Comparison of ENCODE assay signal across 9 mouse cellular contexts in the genomic region with DNA sequence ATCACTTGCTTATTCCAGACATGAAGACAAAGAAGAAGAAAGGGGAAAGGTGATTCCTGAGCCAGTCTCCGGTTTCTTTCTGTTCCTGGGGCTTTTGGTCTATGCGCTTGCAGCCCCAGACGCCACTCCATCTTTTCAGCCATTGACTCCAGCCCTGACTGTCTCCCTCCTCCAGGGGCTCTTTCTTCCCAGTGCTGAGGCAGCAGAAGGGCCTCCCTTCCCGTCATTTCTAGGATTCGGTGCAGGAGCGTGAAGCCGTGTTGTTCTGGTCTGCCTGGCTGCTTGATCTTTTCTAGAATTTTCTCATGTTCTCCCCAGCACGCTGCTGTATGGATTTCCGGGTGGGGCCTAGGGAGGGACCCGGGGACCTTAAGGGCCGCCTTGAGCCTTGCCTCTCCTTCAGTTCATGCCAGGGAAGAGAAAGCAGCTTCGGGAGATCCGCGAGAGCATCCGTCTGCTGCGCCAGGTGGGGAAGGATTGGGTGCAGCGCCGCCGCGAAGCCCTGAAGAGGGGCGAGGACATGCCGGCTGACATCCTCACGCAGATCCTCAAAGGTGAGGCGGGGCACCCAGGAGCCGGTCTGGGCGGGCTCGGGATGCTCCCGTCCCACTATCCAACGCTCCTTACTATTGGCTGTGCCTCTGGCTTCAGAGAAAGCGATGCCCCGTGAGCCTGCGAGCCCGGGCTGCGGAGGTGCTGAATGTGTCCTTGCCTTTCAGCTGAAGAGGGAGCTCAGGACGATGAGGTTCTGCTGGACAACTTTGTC. TPM values are rescaled to one million over a fixed set of nuclear protein-coding genes. Genes with fewer than 3 reads are reported as not detected.
DNase-seq lines count a peak whose midpoint lies in the region; ATAC-seq lines count a peak whose summit lies in the region.
"Had no signal": no experiment of that assay in that cellular context is flagged by ENCODE, and none has a peak within 500 bp of the region (broad histone marks: within the 10 kb centered on the region; RNA-seq: fewer than 3 reads in every experiment).

No protein-coding gene starts in this region.

- H3K4me1 ChIP-seq in heart, embryonic 13.5 days, result peaks cover 10% of the 10 kb centered on the region; the same call in 1 of the 2 replicates
- H3K4me1 ChIP-seq in hindbrain, embryonic 12.5 days, result peaks cover 11% of the 10 kb centered on the region
- H3K4me1 ChIP-seq in midbrain, embryonic 14.5 days (ENCODE audit: control insufficient read depth, insufficient read depth, low read length), result no peaks in the 10 kb centered on the region

- H3K36me3 ChIP-seq in heart, embryonic 13.5 days, result no peaks in the 10 kb centered on the region
- no peaks in the 10 kb centered on the region for H3K36me3 ChIP-seq in hindbrain, embryonic 12.5 days
- H3K36me3 ChIP-seq in midbrain, embryonic 14.5 days (ENCODE audit: control insufficient read depth, insufficient read depth, low read length), result no peaks in the 10 kb centered on the region

- ATAC-seq in heart, embryonic 13.5 days (ENCODE audit: extremely low read depth, insufficient number of reproducible peaks, low FRiP score, low TSS enrichment), result no peak
- peak; percentile 46; the same call in 1 of the 2 replicates for ATAC-seq in hindbrain, embryonic 12.5 days (ENCODE audit: low FRiP score)
- no peak for ATAC-seq in midbrain, embryonic 14.5 days (ENCODE audit: low FRiP score, low TSS enrichment)
- ATAC-seq in inflammation-experienced regulatory T-cells, adult 6 months, result no peak

- intact Hi-C loops in heart, postnatal 14 days (cut with DNase I), result no loop called here

- peak overlapping the region; percentile 35 for H3K4me3 ChIP-seq in heart, embryonic 13.5 days
- H3K4me3 ChIP-seq in hindbrain, embryonic 12.5 days, result peak overlapping the region; percentile 23
- H3K4me3 ChIP-seq in midbrain, embryonic 14.5 days (replicated peaks; ENCODE audit: low read depth, low read length), result peak overlapping the region; percentile 24

- H3K27ac ChIP-seq in heart, embryonic 13.5 days (replicated peaks), result no peak overlapping the region
- no peak overlapping the region for H3K27ac ChIP-seq in hindbrain, embryonic 12.5 days
- H3K27ac ChIP-seq in midbrain, embryonic 14.5 days (replicated peaks; ENCODE audit: low read depth, low read length), result no peak overlapping the region

- DNase-seq in heart, postnatal 14 days, result no peak
- DNase-seq in embryo, embryonic 11 days, result peak; percentile 53
- peak; percentile 46 for DNase-seq in midbrain, embryonic 14.5 days
- no peak for DNase-seq in ovary, adult 18-20 months (ENCODE audit: low spot score)
- no peak for DNase-seq in frontal cortex, adult 2 months (ENCODE audit: extremely low spot score in 1 of 2, low spot score in 1 of 2)
- DNase-seq: lung, postnatal 36 days had no signal

- H3K9ac ChIP-seq in heart, embryonic 13.5 days, result peak overlapping the region; percentile 12; the same call in 1 of the 2 replicates
- H3K9ac ChIP-seq in hindbrain, embryonic 12.5 days, result peak overlapping the region; percentile 43; the same call in 1 of the 2 replicates
- H3K9ac ChIP-seq in midbrain, embryonic 14.5 days (replicated peaks; ENCODE audit: low read length), result peak overlapping the region; percentile 51

- H3K27me3 ChIP-seq in heart, embryonic 13.5 days (replicated peaks), result peaks cover 67% of the 10 kb centered on the region
- peaks cover 38% of the 10 kb centered on the region for H3K27me3 ChIP-seq in hindbrain, embryonic 12.5 days
- peaks cover 20% of the 10 kb centered on the region for H3K27me3 ChIP-seq in midbrain, embryonic 14.5 days (ENCODE audit: control insufficient read depth, insufficient read depth, low read length)

- no peaks in the 10 kb centered on the region for H3K9me3 ChIP-seq in heart, embryonic 13.5 days
- H3K9me3 ChIP-seq in hindbrain, embryonic 12.5 days (replicated peaks), result no peaks in the 10 kb centered on the region
- H3K9me3 ChIP-seq in midbrain, embryonic 14.5 days (ENCODE audit: control insufficient read depth, low read length), result no peaks in the 10 kb centered on the region

- 9% methylated on average over 35 of the region's 35 CpGs for WGBS in heart, embryonic 13.5 days
- 8% methylated on average over 35 of the region's 35 CpGs for WGBS in hindbrain, embryonic 12.5 days
- 12% methylated on average over 35 of the region's 35 CpGs for WGBS in midbrain, embryonic 14.5 days

- peak overlapping the region; percentile 60 for H3K4me2 ChIP-seq in heart, embryonic 13.5 days
- peak overlapping the region; percentile 50 for H3K4me2 ChIP-seq in hindbrain, embryonic 12.5 days (replicated peaks)
- H3K4me2 ChIP-seq in midbrain, embryonic 14.5 days (ENCODE audit: low read length), result peak overlapping the region; percentile 49

RNA-seq across cellular contexts. Expression of a gene that starts 18.2 kb away (rescaled TPM):
- 49.9 and 52.8 TPM in 2 replicates for polyA plus RNA-seq in heart, embryonic 13.5 days (2015; fragmentation: Nextera tagmentation; extraction: Ambion mirVana)
- 10 to 100 TPM; 81.7 to 89.8 TPM for total RNA-seq in heart, postnatal 14 days (2021)
- polyA plus RNA-seq in hindbrain, embryonic 12.5 days (2016; fragmentation: Nextera tagmentation; extraction: Ambion mirVana), result 71.8 and 73.0 TPM in 2 replicates
- polyA plus RNA-seq in midbrain, embryonic 14.5 days (2014; fragmentation: Nextera tagmentation; extraction: Ambion mirVana), result 45.2 and 49.3 TPM in 2 replicates
- polyA plus RNA-seq in inflammation-experienced regulatory T-cells, adult 6 months (2017; shearing (Covaris generic)), result not detected
- polyA plus RNA-seq in frontal cortex, adult 2 months (2012; rRNA removed), result 49.3 and 57.7 TPM in 2 replicates

RNA-seq across cellular contexts. Expression of a gene that starts 18.4 kb away (rescaled TPM):
- polyA plus RNA-seq in heart, embryonic 13.5 days (2015; fragmentation: Nextera tagmentation; extraction: Ambion mirVana), result 6.4 and 6.5 TPM in 2 replicates
- total RNA-seq in heart, postnatal 14 days (2021), result 1 to 10 TPM in 1 of 2 experiments, under 1 TPM in 1; 0.54 to 1.7 TPM
- 14.2 and 15.6 TPM in 2 replicates for polyA plus RNA-seq in hindbrain, embryonic 12.5 days (2016; fragmentation: Nextera tagmentation; extraction: Ambion mirVana)
- 12.4 and 14.3 TPM in 2 replicates for polyA plus RNA-seq in midbrain, embryonic 14.5 days (2014; fragmentation: Nextera tagmentation; extraction: Ambion mirVana)
- not detected for polyA plus RNA-seq in inflammation-experienced regulatory T-cells, adult 6 months (2017; shearing (Covaris generic))
- 377 and 384 TPM in 2 replicates for polyA plus RNA-seq in frontal cortex, adult 2 months (2012; rRNA removed)

RNA-seq across cellular contexts. Expression of a gene that starts 46.5 kb away (rescaled TPM):
- polyA plus RNA-seq in heart, embryonic 13.5 days (2015; fragmentation: Nextera tagmentation; extraction: Ambion mirVana), result 0.71 and 1.1 TPM in 2 replicates
- 1 to 10 TPM; 1.7 TPM for total RNA-seq in heart, postnatal 14 days (2021)
- 2.4 and 2.7 TPM in 2 replicates for polyA plus RNA-seq in hindbrain, embryonic 12.5 days (2016; fragmentation: Nextera tagmentation; extraction: Ambion mirVana)
- 1.3 and 1.6 TPM in 2 replicates for polyA plus RNA-seq in midbrain, embryonic 14.5 days (2014; fragmentation: Nextera tagmentation; extraction: Ambion mirVana)
- polyA plus RNA-seq in inflammation-experienced regulatory T-cells, adult 6 months (2017; shearing (Covaris generic)), result not detected
- polyA plus RNA-seq in frontal cortex, adult 2 months (2012; rRNA removed), result 10.3 and 10.6 TPM in 2 replicates

Comparison
In these comparisons a context has a peak if more than half of its experiments do, and no peak if none do; other contexts are left out.
1. DNase-seq: peak in embryo, embryonic 11 days (single experiment) and midbrain, embryonic 14.5 days (single experiment); none in heart, postnatal 14 days (0 of 2), ovary, adult 18-20 months (single experiment) and frontal cortex, adult 2 months (0 of 2).
2. RNA of a gene that starts 18.2 kb away (polyA plus RNA-seq): 71.8 to 73.0 TPM in hindbrain, embryonic 12.5 days, 49.3 to 57.7 TPM in frontal cortex, adult 2 months, 49.9 to 52.8 TPM in heart, embryonic 13.5 days and 45.2 to 49.3 TPM in midbrain, embryonic 14.5 days; not detected in inflammation-experienced regulatory T-cells, adult 6 months; every median in the first group is over 10 times any median in the second.
3. RNA of a gene that starts 18.4 kb away (polyA plus RNA-seq): 377 to 384 TPM in frontal cortex, adult 2 months; 14.2 to 15.6 TPM in hindbrain, embryonic 12.5 days, 12.4 to 14.3 TPM in midbrain, embryonic 14.5 days, 6.4 to 6.5 TPM in heart, embryonic 13.5 days and not detected in inflammation-experienced regulatory T-cells, adult 6 months; every median in the first group is over 10 times any median in the second.
4. Peak in every context shown above with its lines, with median percentiles within 50 percentile points of each other: H3K4me2 ChIP-seq, H3K4me3 ChIP-seq and H3K9ac ChIP-seq.